Mouse (Mus musculus): ENCODE results near the gene Slc7a4.

DNA sequence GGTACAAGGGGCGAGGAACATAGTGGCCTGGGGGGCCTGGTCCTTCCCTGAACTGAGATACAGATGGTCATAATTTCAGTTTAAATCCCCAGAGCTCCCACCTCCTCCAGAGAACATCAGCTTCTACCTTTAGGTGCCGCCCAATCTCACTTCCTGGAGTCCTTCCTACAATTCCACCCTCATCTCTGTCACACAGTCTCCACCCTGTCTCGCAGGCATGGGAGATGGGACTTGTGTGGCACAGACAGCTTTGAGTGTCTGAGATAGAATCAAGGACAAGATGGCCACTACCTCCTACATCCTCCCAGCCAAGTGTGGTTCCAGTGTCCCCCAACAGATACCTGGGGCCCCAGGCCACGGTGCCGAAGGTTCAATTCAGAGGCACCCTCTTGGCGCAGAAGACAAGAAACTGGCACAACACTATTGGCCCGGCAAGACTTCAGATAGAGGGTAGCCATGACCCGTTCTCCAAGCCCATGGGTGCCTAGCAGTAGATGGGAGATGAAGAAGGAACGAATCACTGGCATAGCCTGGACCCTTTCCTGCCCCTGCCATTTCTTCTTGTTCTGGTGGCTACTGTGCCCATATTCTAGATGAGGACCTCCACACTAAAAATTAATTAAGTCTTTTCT lies 23.5 kb downstream of the Slc7a4 start:
- no peak for TF ChIP-seq CTCF (IDR thresholded peaks at IDR 0.05)
- no peak for TF ChIP-seq POLR2A (IDR thresholded peaks at IDR 0.05; ENCODE audit: insufficient read depth, low read depth, low read length)
- no peak for TF ChIP-seq EP300 (IDR thresholded peaks at IDR 0.05; ENCODE audit: insufficient read depth, low read depth, low read length)
